Mouse (Mus musculus): ENCODE results near the gene Ear6. TPM values are rescaled to one million over a fixed set of nuclear protein-coding genes. Genes with fewer than 3 reads are reported as not detected.

Gene Ear6
- polyA plus RNA-seq, 1 experiment, result not detected

GRCm38 (mm10) chr14:51884031-51884544 is 30.6 kb downstream of the Ear6 start:
- Histone ChIP-seq H3K27me3 (replicated peaks; ENCODE audit: control insufficient read depth, insufficient read depth, low read length) (no peaks in the 10 kb centered on the region), H3K4me3 (ENCODE audit: insufficient read depth, low read depth, low read length) (peak overlapping the region; percentile 84), H3K36me3 (ENCODE audit: control insufficient read depth, insufficient read depth, low read length) (no peaks in the 10 kb centered on the region), H3K27ac (ENCODE audit: insufficient read depth, low read depth, low read length) (no peak overlapping the region), H3K4me1 (ENCODE audit: control insufficient read depth, insufficient read depth, low read length) (0 out of 2 replicates have a peak, but pooled peaks cover 3% of the 10 kb centered on the region)
- TF ChIP-seq CTCF (conservative IDR thresholded peaks at IDR 0.05; ENCODE audit: insufficient read depth, insufficient read length, low read depth, low read length), result no peak
- no peak for TF ChIP-seq POLR2A (IDR thresholded peaks at IDR 0.05; ENCODE audit: low read depth, low read length)
- under 1% methylated on average over 14 of the region's 14 CpGs for WGBS
- peak; percentile 10 for DNase-seq

DNA sequence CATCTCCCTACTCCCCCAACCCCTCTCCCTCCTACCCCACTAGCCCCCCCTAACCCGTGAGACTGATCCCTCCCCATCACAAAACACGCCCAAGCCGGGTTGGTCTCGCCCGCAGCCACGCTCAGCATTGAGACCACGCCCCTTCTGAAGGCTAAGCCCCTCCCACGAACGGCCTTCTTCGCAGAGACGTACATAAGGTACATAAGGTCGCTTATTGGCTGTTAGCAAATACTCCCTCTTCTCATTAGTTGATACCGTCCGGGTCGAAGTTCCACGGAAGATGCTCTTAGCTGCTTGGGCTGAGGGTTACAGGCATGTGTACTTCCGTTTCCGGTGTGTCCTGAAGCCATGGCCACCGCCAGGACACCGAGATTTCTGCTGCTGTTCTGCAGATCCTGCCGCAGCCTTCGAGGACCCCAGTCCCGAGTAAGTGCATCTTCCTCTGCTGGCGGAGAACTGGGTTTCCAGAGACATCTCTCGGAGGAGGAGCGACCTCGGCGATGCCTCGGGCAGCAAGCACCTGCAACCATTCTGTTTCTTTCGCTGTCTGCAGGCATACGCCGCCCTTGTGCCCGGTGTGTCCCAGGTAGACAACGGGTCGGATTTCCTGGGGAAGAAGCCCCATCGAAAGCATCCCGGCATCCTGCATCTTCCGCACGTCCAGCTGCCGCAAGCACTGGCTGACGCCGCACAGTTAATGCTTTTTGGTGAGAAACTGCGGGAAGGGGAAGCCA is 31.3 kb downstream of the Ear6 start, which contains the start of gene Mettl17:
Mettl17 (plus strand) TSS at position 245 of the 734 bp plus-strand sequence.
- H3K4me3 ChIP-seq (ENCODE audit: insufficient read depth, low read depth, low read length), result peak within 1 kb of the TSS; percentile 84
- peak within 1 kb of the TSS; percentile 19; the same call in 1 of the 2 replicates for H3K27ac ChIP-seq (ENCODE audit: insufficient read depth, low read depth, low read length)
- TF ChIP-seq CTCF (conservative IDR thresholded peaks at IDR 0.05; ENCODE audit: insufficient read depth, insufficient read length, low read depth, low read length), result 0 out of 2 replicates have a peak, but pooled peaks have one; percentile 5
- peak; percentile 45 for TF ChIP-seq POLR2A (IDR thresholded peaks at IDR 0.05; ENCODE audit: low read depth, low read length)
- DNase-seq, result peak; percentile 97
- under 1% methylated on average over 43 of the region's 43 CpGs for WGBS
- 0 out of 2 replicates have a peak, but pooled peaks cover 3% of the 10 kb centered on the region for H3K4me1 ChIP-seq (ENCODE audit: control insufficient read depth, insufficient read depth, low read length)
- no peaks in the 10 kb centered on the region for H3K27me3 ChIP-seq (replicated peaks; ENCODE audit: control insufficient read depth, insufficient read depth, low read length)
- no peaks in the 10 kb centered on the region for H3K36me3 ChIP-seq (ENCODE audit: control insufficient read depth, insufficient read depth, low read length)

DNA sequence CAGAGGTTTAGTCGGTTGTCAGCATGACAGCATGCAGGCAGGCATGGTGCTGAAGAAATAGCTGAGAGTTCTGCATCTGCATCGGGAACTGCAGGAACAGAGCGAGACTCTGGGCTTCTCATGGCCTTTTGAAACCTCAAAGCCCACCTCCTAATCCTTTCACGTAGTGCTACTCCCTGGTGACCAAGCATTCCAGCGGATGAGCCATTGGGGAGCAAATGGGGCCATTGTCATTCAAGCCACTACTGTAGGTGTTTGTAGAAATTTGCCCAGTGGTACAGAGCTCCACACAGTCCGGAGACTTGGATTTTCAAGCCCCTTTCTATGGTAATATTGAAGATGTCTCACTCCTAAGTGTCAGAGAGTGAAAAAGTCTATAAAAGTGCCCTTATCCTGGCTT is 32.6 kb downstream of the Ear6 start:
- no peak for DNase-seq
- H3K4me1 ChIP-seq (ENCODE audit: control insufficient read depth, insufficient read depth, low read length), result 0 out of 2 replicates have a peak, but pooled peaks cover 3% of the 10 kb centered on the region
- no peak overlapping the region for H3K4me3 ChIP-seq (ENCODE audit: insufficient read depth, low read depth, low read length)
- H3K27me3 ChIP-seq (replicated peaks; ENCODE audit: control insufficient read depth, insufficient read depth, low read length), result no peaks in the 10 kb centered on the region
- TF ChIP-seq POLR2A (IDR thresholded peaks at IDR 0.05; ENCODE audit: low read depth, low read length) (no peak), CTCF (conservative IDR thresholded peaks at IDR 0.05; ENCODE audit: insufficient read depth, insufficient read length, low read depth, low read length) (no peak)
- 0 out of 2 replicates have a peak, but pooled peaks cover 2% of the 10 kb centered on the region for H3K36me3 ChIP-seq (ENCODE audit: control insufficient read depth, insufficient read depth, low read length)
- H3K27ac ChIP-seq (ENCODE audit: insufficient read depth, low read depth, low read length), result no peak overlapping the region
- WGBS, result 69% methylated on average over 6 of the region's 6 CpGs

DNA sequence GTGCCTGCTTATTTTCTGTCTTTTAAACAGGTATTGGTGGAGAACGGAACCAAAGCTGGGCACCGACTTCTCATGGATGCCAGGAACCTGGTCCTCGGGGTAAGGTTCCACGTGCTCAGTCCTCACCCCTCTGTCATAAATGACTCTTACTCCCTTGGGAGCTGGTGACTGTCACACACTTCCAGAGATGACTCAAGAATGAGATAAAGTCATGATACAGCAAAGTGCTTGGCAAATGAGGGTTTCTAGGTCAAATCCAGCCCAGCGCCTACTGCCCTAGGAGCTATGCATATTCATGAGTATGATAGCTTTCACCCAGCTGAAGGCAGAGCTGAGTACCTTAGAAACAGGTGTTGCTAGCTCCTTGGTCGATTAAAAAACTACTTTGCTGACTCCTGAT is 36.3 kb downstream of the Ear6 start:
- Histone ChIP-seq H3K27me3 (replicated peaks; ENCODE audit: control insufficient read depth, insufficient read depth, low read length) (no peaks in the 10 kb centered on the region), H3K27ac (ENCODE audit: insufficient read depth, low read depth, low read length) (no peak overlapping the region), H3K4me3 (ENCODE audit: insufficient read depth, low read depth, low read length) (no peak overlapping the region), H3K36me3 (ENCODE audit: control insufficient read depth, insufficient read depth, low read length) (peaks cover 2% of the 10 kb centered on the region; the same call in 1 of the 2 replicates), H3K4me1 (ENCODE audit: control insufficient read depth, insufficient read depth, low read length) (0 out of 2 replicates have a peak, but pooled peaks cover 3% of the 10 kb centered on the region)
- no peak for DNase-seq
- 81% methylated on average over 6 of the region's 6 CpGs for WGBS
- TF ChIP-seq POLR2A (IDR thresholded peaks at IDR 0.05; ENCODE audit: low read depth, low read length) (no peak), CTCF (conservative IDR thresholded peaks at IDR 0.05; ENCODE audit: insufficient read depth, insufficient read length, low read depth, low read length) (no peak)

DNA sequence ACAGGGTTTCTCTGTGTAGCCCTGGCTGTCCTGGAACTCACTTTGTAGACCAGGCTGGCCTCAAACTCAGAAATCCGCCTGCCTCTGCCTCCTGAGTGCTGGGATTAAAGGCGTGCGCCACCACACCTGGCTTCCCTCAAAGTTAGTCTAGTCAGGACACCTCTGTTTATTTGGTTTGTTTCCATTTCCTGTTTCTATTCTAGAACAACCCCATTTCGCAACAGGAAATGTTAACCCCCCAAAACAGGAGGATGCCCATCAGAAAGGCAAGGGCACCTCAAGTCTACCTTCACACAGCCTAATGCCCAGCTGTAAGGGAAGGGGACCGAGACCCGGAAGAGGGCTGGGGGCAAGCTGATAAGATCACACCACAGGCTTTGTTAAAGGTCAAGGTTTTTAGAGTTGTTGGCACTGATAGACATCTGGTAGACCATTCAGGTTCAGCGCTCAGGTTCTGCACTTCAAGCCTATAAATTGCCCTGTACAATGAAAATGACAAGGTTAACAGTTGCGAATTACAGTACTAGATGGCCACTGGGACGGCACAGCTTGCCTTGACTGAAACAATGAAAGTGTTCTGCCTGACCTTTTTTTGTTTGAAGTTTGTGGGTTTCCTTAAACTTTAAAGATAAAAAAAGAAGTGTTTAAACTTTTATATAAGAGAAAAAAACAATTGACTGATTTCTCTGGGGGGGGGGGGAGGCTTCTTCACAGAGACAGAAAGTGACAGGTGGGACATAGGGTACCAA is 38.9 kb downstream of the Ear6 start, which contains the start of gene Slc39a2:
Slc39a2 (plus strand) TSS at position 699 of the 749 bp plus-strand sequence.
- Histone ChIP-seq H3K27ac (ENCODE audit: insufficient read depth, low read depth, low read length) (no peak within 1 kb of the TSS), H3K27me3 (replicated peaks; ENCODE audit: control insufficient read depth, insufficient read depth, low read length) (no peaks in the 10 kb centered on the region), H3K4me1 (ENCODE audit: control insufficient read depth, insufficient read depth, low read length) (no peaks in the 10 kb centered on the region), H3K4me3 (ENCODE audit: insufficient read depth, low read depth, low read length) (no peak within 1 kb of the TSS), H3K36me3 (ENCODE audit: control insufficient read depth, insufficient read depth, low read length) (peaks cover 2% of the 10 kb centered on the region; the same call in 1 of the 2 replicates)
- 79% methylated on average over 9 of the region's 9 CpGs for WGBS
- no peak for DNase-seq
- TF ChIP-seq CTCF (conservative IDR thresholded peaks at IDR 0.05; ENCODE audit: insufficient read depth, insufficient read length, low read depth, low read length) (no peak), POLR2A (IDR thresholded peaks at IDR 0.05; ENCODE audit: low read depth, low read length) (no peak)

- H3K27ac ChIP-seq (ENCODE audit: insufficient read depth, low read depth, low read length), result no peak overlapping the region
- no peaks in the 10 kb centered on the region for H3K4me1 ChIP-seq (ENCODE audit: control insufficient read depth, insufficient read depth, low read length)
- WGBS, result 55% methylated on average over 10 of the region's 10 CpGs
- no peak for TF ChIP-seq POLR2A (IDR thresholded peaks at IDR 0.05; ENCODE audit: low read depth, low read length)
- no peak for TF ChIP-seq CTCF (conservative IDR thresholded peaks at IDR 0.05; ENCODE audit: insufficient read depth, insufficient read length, low read depth, low read length)
- DNase-seq, result no peak
- H3K27me3 ChIP-seq (replicated peaks; ENCODE audit: control insufficient read depth, insufficient read depth, low read length), result no peaks in the 10 kb centered on the region
- no peak overlapping the region for H3K4me3 ChIP-seq (ENCODE audit: insufficient read depth, low read depth, low read length)
- peaks cover 2% of the 10 kb centered on the region; the same call in 1 of the 2 replicates for H3K36me3 ChIP-seq (ENCODE audit: control insufficient read depth, insufficient read depth, low read length)
Observed at GRCm38 (mm10) chr14:51893094-51893794, 39.7 kb downstream of the Ear6 start.
